Mouse (Mus musculus) small intestine, adult 2 months (tissue): Measurements from ENCODE around the gene Ppp1r1b.

Experiments
- CTCF ChIP-seq: fragments of 200-500 bp; IDR thresholded peaks from 2 replicates; pipeline ENCODE4 v1.5.1; 2012; ENCODE audit warnings: low read depth, mild to moderate bottlenecking, control low read depth, inconsistent platforms, low read length, moderate library complexity, mixed read lengths; ENCODE audit not compliant: insufficient replicate concordance, insufficient read length; ENCODE audit errors: extremely low read depth
- POLR2A ChIP-seq: fragments of 200-500 bp; IDR thresholded peaks from 2 replicates; pipeline ENCODE4 v1.6.1; 2012; ENCODE audit warnings: low read depth, mild to moderate bottlenecking, control low read depth, inconsistent platforms, low read length, moderate library complexity

- TF ChIP-seq POLR2A: no peak
- no peak for TF ChIP-seq CTCF
These were observed 26.0 kb upstream of the Ppp1r1b start for GRCm38 (mm10) chr11:98322159-98322558.
